Comparison of ENCODE assay signal across 22 mouse cellular contexts in the genomic region with DNA sequence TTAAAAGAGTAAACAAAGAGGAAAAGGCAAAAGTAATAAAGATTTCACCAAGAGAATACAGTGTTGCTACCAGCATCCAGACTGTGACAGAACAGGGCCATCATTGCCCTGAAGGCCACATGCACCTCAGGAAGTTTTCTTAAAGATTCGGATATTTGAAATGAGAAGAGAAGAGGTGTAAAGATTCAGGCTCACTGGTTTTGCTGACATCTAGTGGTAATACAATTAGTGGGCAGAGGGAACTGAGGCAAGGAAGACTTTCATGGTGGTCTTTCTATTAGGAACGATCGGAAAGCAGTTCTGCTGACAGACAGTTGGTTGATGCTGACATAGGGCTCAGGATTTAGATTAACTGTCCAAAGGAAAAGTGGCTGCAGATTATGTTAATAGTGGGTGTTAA.
DNase-seq lines count a peak whose midpoint lies in the region; ATAC-seq and TF ChIP-seq lines count a peak whose summit lies in the region.
"Had no signal": no experiment of that assay in that cellular context is flagged by ENCODE, and none has a peak within 500 bp of the region (broad histone marks: within the 10 kb centered on the region; RNA-seq: fewer than 3 reads in every experiment).

No protein-coding gene starts in this region.

- 51% methylated on average over 3 of the region's 3 CpGs for WGBS in forebrain, embryonic 13.5 days
- WGBS in forebrain, embryonic 11.5 days = 60% methylated on average over 3 of the region's 3 CpGs
- 72% methylated on average over 3 of the region's 3 CpGs for WGBS in intestine, postnatal 0 days
- WGBS in intestine, embryonic 15.5 days = 69% methylated on average over 3 of the region's 3 CpGs
- 53% methylated on average over 3 of the region's 3 CpGs for WGBS in midbrain, embryonic 14.5 days
- 42% methylated on average over 3 of the region's 3 CpGs for WGBS in midbrain, embryonic 16.5 days

- peak; percentile 31; the same call in 1 of the 2 replicates for TF ChIP-seq CTCF in intestine, postnatal 0 days (IDR thresholded peaks at IDR 0.05; ENCODE audit: low read depth)

- no peaks in the 10 kb centered on the region for H3K4me1 ChIP-seq in forebrain, embryonic 13.5 days
- no peaks in the 10 kb centered on the region for H3K4me1 ChIP-seq in forebrain, embryonic 11.5 days (replicated peaks; ENCODE audit: control insufficient read depth, insufficient read depth, low read length)
- H3K4me1 ChIP-seq in intestine, postnatal 0 days (replicated peaks; ENCODE audit: control insufficient read depth, insufficient read depth, low read length) = no peaks in the 10 kb centered on the region
- no peaks in the 10 kb centered on the region for H3K4me1 ChIP-seq in intestine, embryonic 15.5 days (replicated peaks)
- H3K4me1 ChIP-seq in midbrain, embryonic 14.5 days (ENCODE audit: control insufficient read depth, insufficient read depth, low read length) = no peaks in the 10 kb centered on the region
- no peaks in the 10 kb centered on the region for H3K4me1 ChIP-seq in midbrain, embryonic 16.5 days (ENCODE audit: control insufficient read depth, insufficient read depth, low read length)
- H3K4me1 ChIP-seq: forebrain, embryonic 15.5 days; heart, embryonic 13.5 days; kidney, embryonic 15.5 days; limb, embryonic 15.5 days; liver, embryonic 15.5 days; neural tube, embryonic 13.5 days had no signal

- no peak overlapping the region for H3K27ac ChIP-seq in forebrain, embryonic 13.5 days
- H3K27ac ChIP-seq in forebrain, embryonic 11.5 days (ENCODE audit: low read depth, low read length) = no peak overlapping the region
- no peak overlapping the region for H3K27ac ChIP-seq in intestine, postnatal 0 days (ENCODE audit: low read depth, low read length)
- H3K27ac ChIP-seq in intestine, embryonic 15.5 days = no peak overlapping the region
- no peak overlapping the region for H3K27ac ChIP-seq in midbrain, embryonic 14.5 days (replicated peaks; ENCODE audit: low read depth, low read length)
- no peak overlapping the region for H3K27ac ChIP-seq in midbrain, embryonic 16.5 days (ENCODE audit: low read length)
- H3K27ac ChIP-seq: forebrain, embryonic 15.5 days; heart, embryonic 13.5 days; hindbrain, embryonic 14.5 days; kidney, embryonic 15.5 days; limb, embryonic 15.5 days; liver, embryonic 15.5 days; neural tube, embryonic 13.5 days had no signal

- ATAC-seq in forebrain, embryonic 13.5 days = 0 out of 2 replicates have a peak, but pooled peaks have one; percentile 21
- no peak for ATAC-seq in forebrain, embryonic 11.5 days (replicated peaks; ENCODE audit: low FRiP score)
- no peak for ATAC-seq in intestine, postnatal 0 days
- no peak for ATAC-seq in intestine, embryonic 15.5 days
- no peak for ATAC-seq in midbrain, embryonic 14.5 days (ENCODE audit: low FRiP score, low TSS enrichment)
- no peak for ATAC-seq in midbrain, embryonic 16.5 days
- ATAC-seq in CD4-positive, CD25-positive, alpha-beta regulatory T cell, adult 4 months = no peak
- ATAC-seq: forebrain, embryonic 15.5 days; intestine, embryonic 16.5 days had no signal

- no peak overlapping the region for H3K9ac ChIP-seq in forebrain, embryonic 13.5 days
- no peak overlapping the region for H3K9ac ChIP-seq in forebrain, embryonic 11.5 days (ENCODE audit: low read length)
- no peak overlapping the region for H3K9ac ChIP-seq in intestine, postnatal 0 days (ENCODE audit: low read depth, low read length)
- H3K9ac ChIP-seq in intestine, embryonic 15.5 days = no peak overlapping the region
- no peak overlapping the region for H3K9ac ChIP-seq in midbrain, embryonic 14.5 days (replicated peaks; ENCODE audit: low read length)
- no peak overlapping the region for H3K9ac ChIP-seq in midbrain, embryonic 16.5 days (ENCODE audit: low read depth, low read length)
- H3K9ac ChIP-seq: forebrain, embryonic 15.5 days; heart, embryonic 13.5 days; hindbrain, embryonic 14.5 days; kidney, embryonic 15.5 days; limb, embryonic 15.5 days; liver, embryonic 15.5 days; neural tube, embryonic 13.5 days had no signal

- no peak overlapping the region for H3K4me3 ChIP-seq in forebrain, embryonic 13.5 days
- H3K4me3 ChIP-seq in forebrain, embryonic 11.5 days (ENCODE audit: low read depth, low read length) = no peak overlapping the region
- H3K4me3 ChIP-seq in intestine, postnatal 0 days (ENCODE audit: low read depth, low read length) = no peak overlapping the region
- no peak overlapping the region for H3K4me3 ChIP-seq in intestine, embryonic 15.5 days (replicated peaks)
- H3K4me3 ChIP-seq in midbrain, embryonic 14.5 days (replicated peaks; ENCODE audit: low read depth, low read length) = no peak overlapping the region
- no peak overlapping the region for H3K4me3 ChIP-seq in midbrain, embryonic 16.5 days (ENCODE audit: low read depth, low read length)
- H3K4me3 ChIP-seq: forebrain, embryonic 15.5 days; heart, embryonic 13.5 days; kidney, embryonic 15.5 days; limb, embryonic 15.5 days; liver, embryonic 15.5 days; neural tube, embryonic 13.5 days had no signal

- no peaks in the 10 kb centered on the region for H3K27me3 ChIP-seq in forebrain, embryonic 13.5 days
- no peaks in the 10 kb centered on the region for H3K27me3 ChIP-seq in forebrain, embryonic 11.5 days (ENCODE audit: control insufficient read depth, insufficient read depth, low read length)
- H3K27me3 ChIP-seq in intestine, postnatal 0 days (replicated peaks; ENCODE audit: control insufficient read depth, insufficient read depth, low read length) = no peaks in the 10 kb centered on the region
- H3K27me3 ChIP-seq in intestine, embryonic 15.5 days (replicated peaks) = no peaks in the 10 kb centered on the region
- no peaks in the 10 kb centered on the region for H3K27me3 ChIP-seq in midbrain, embryonic 14.5 days (ENCODE audit: control insufficient read depth, insufficient read depth, low read length)
- no peaks in the 10 kb centered on the region for H3K27me3 ChIP-seq in midbrain, embryonic 16.5 days (ENCODE audit: control insufficient read depth, insufficient read depth, low read depth, low read length)
- H3K27me3 ChIP-seq: forebrain, embryonic 15.5 days; heart, embryonic 13.5 days; kidney, embryonic 15.5 days; limb, embryonic 15.5 days; liver, embryonic 15.5 days; neural tube, embryonic 13.5 days had no signal

- no peaks in the 10 kb centered on the region for H3K36me3 ChIP-seq in forebrain, embryonic 13.5 days (ENCODE audit: poor library complexity, severe bottlenecking)
- H3K36me3 ChIP-seq in forebrain, embryonic 11.5 days (ENCODE audit: control insufficient read depth, insufficient read depth, low read length) = no peaks in the 10 kb centered on the region
- H3K36me3 ChIP-seq in intestine, postnatal 0 days (ENCODE audit: control insufficient read depth, insufficient read depth) = no peaks in the 10 kb centered on the region
- no peaks in the 10 kb centered on the region for H3K36me3 ChIP-seq in intestine, embryonic 15.5 days
- H3K36me3 ChIP-seq in midbrain, embryonic 14.5 days (ENCODE audit: control insufficient read depth, insufficient read depth, low read length) = no peaks in the 10 kb centered on the region
- H3K36me3 ChIP-seq in midbrain, embryonic 16.5 days (ENCODE audit: control insufficient read depth, insufficient read depth, low read length) = no peaks in the 10 kb centered on the region
- H3K36me3 ChIP-seq: forebrain, embryonic 15.5 days; heart, embryonic 13.5 days; kidney, embryonic 15.5 days; limb, embryonic 15.5 days; liver, embryonic 15.5 days; neural tube, embryonic 13.5 days had no signal

- no peaks in the 10 kb centered on the region for H3K9me3 ChIP-seq in forebrain, embryonic 13.5 days (replicated peaks)
- H3K9me3 ChIP-seq in forebrain, embryonic 11.5 days (ENCODE audit: control insufficient read depth, low read length) = no peaks in the 10 kb centered on the region
- no peaks in the 10 kb centered on the region for H3K9me3 ChIP-seq in intestine, postnatal 0 days (ENCODE audit: control insufficient read depth)
- H3K9me3 ChIP-seq in intestine, embryonic 15.5 days = no peaks in the 10 kb centered on the region
- H3K9me3 ChIP-seq in midbrain, embryonic 14.5 days (ENCODE audit: control insufficient read depth, low read length) = no peaks in the 10 kb centered on the region
- no peaks in the 10 kb centered on the region for H3K9me3 ChIP-seq in midbrain, embryonic 16.5 days (replicated peaks; ENCODE audit: control insufficient read depth, low read length, poor library complexity, severe bottlenecking)
- H3K9me3 ChIP-seq: forebrain, embryonic 15.5 days; heart, embryonic 13.5 days; kidney, embryonic 15.5 days; limb, embryonic 15.5 days; liver, embryonic 15.5 days; neural tube, embryonic 13.5 days had no signal

- DNase-seq in forebrain, embryonic 11.5 days (ENCODE audit: low spot score) = no peak
- DNase-seq in midbrain, embryonic 14.5 days = peak; percentile 39
- peak; percentile 2 for DNase-seq in retina, postnatal 1 day
- DNase-seq: adrenal gland, postnatal 25 days; cerebellum, adult 8-10 months; layer of hippocampus, postnatal 36 days; lung, postnatal 36 days; right cerebral cortex, postnatal 14 days; thymus, postnatal 14 days had no signal

- H3K4me2 ChIP-seq in forebrain, embryonic 13.5 days = no peak overlapping the region
- H3K4me2 ChIP-seq in forebrain, embryonic 11.5 days (ENCODE audit: low read depth, low read length, severe bottlenecking) = no peak overlapping the region
- no peak overlapping the region for H3K4me2 ChIP-seq in intestine, postnatal 0 days (replicated peaks; ENCODE audit: low read depth)
- H3K4me2 ChIP-seq in intestine, embryonic 15.5 days (replicated peaks) = no peak overlapping the region
- no peak overlapping the region for H3K4me2 ChIP-seq in midbrain, embryonic 14.5 days (ENCODE audit: low read length)
- H3K4me2 ChIP-seq in midbrain, embryonic 16.5 days (ENCODE audit: low read length) = no peak overlapping the region
- H3K4me2 ChIP-seq: forebrain, embryonic 15.5 days; heart, embryonic 13.5 days; hindbrain, embryonic 14.5 days; kidney, embryonic 15.5 days; limb, embryonic 15.5 days; liver, embryonic 15.5 days; neural tube, embryonic 13.5 days had no signal
